Mouse (Mus musculus) intestine, embryonic 16.5 days (tissue): ENCODE results near the gene Fancg. TPM values are rescaled to one million over a fixed set of nuclear protein-coding genes. Genes with fewer than 3 reads are reported as not detected.

Source experiments
- ATAC-seq: fragments of 200-750 bp; cut with Nextera tagmentation; 2 replicates; pipeline ENCODE4 v1.8.0; 2017; ENCODE audit warnings: moderate TSS enrichment, moderate library complexity
- H3K27ac ChIP-seq: fragments of 300-500 bp; sonication (generic); 2 replicates; pipeline ENCODE4 v1.5.1; 2014; ENCODE audit warnings: mild to moderate bottlenecking, low read length
- H3K27me3 ChIP-seq: fragments of 300-500 bp; sonication (generic); replicated peaks from 2 replicates; pipeline ENCODE4 v1.6.1; 2014; ENCODE audit warnings: low read length, control low read depth, mixed read lengths; ENCODE audit not compliant: control insufficient read depth, insufficient read depth
- H3K36me3 ChIP-seq: fragments of 300-500 bp; sonication (generic); 2 replicates; pipeline ENCODE4 v1.6.1; 2014; ENCODE audit warnings: low read length, control low read depth; ENCODE audit not compliant: control insufficient read depth, insufficient read depth
- H3K4me1 ChIP-seq: fragments of 300-500 bp; sonication (generic); 2 replicates; pipeline ENCODE4 v1.6.1; 2014; ENCODE audit warnings: low read length, control low read depth, mixed read lengths; ENCODE audit not compliant: control insufficient read depth, insufficient read depth
- H3K4me2 ChIP-seq: fragments of 300-500 bp; sonication (generic); 2 replicates; pipeline ENCODE4 v1.6.1; 2014; ENCODE audit warnings: low read depth, low read length, control low read depth
- H3K4me3 ChIP-seq: fragments of 300-500 bp; sonication (generic); 2 replicates; pipeline ENCODE4 v1.5.1; 2014; ENCODE audit warnings: mild to moderate bottlenecking, low read length
- H3K9ac ChIP-seq: fragments of 300-500 bp; sonication (generic); 2 replicates; pipeline ENCODE4 v1.6.1; 2014; ENCODE audit warnings: low read depth, low read length
- H3K9me3 ChIP-seq: fragments of 300-500 bp; sonication (generic); 2 replicates; pipeline ENCODE4 v1.6.1; 2016; ENCODE audit warnings: low read length, control low read depth; ENCODE audit not compliant: control insufficient read depth
- whole genome bisulfite sequencing: fragments of 180-500 bp; shearing (Covaris S2); extraction: QIAGEN DNeasy Blood & Tissue Kit; methylation state at CpG from one replicate; pipeline ENCODE4 v1.1.7; 2014; 5-methylcytosine and 5-hydroxymethylcytosine counted together
- polyA plus RNA-seq: library from polyadenylated mRNA; unstranded; fragments of >200 nt; fragmentation: Nextera tagmentation; extraction: Ambion mirVana; gene quantifications from 2 replicates; pipeline ENCODE4 v1.2.1, GENCODE M21; 2015

Gene Fancg
- polyA plus RNA-seq, 1 experiment from 2014 or later: 16.1 TPM

GRCm38 (mm10) chr4:43045659-43046302 is 35.5 kb upstream of the Fancg start, which contains the start of gene Fam214b:
Fam214b (minus strand) TSS chr4:43046220.
- peak within 1 kb of the TSS; percentile 66 for H3K4me3 ChIP-seq
- peaks cover 24% of the 10 kb centered on the region for H3K4me1 ChIP-seq
- H3K4me2 ChIP-seq: peak within 1 kb of the TSS; percentile 93
- H3K9ac ChIP-seq: peak within 1 kb of the TSS; percentile 67
- peak; percentile 95 for ATAC-seq
- H3K36me3 ChIP-seq: no peaks in the 10 kb centered on the region
- no peaks in the 10 kb centered on the region for H3K27me3 ChIP-seq
- WGBS: under 1% methylated on average over 33 of the region's 33 CpGs
- peak within 1 kb of the TSS; percentile 37 for H3K27ac ChIP-seq
- H3K9me3 ChIP-seq: no peaks in the 10 kb centered on the region

DNA sequence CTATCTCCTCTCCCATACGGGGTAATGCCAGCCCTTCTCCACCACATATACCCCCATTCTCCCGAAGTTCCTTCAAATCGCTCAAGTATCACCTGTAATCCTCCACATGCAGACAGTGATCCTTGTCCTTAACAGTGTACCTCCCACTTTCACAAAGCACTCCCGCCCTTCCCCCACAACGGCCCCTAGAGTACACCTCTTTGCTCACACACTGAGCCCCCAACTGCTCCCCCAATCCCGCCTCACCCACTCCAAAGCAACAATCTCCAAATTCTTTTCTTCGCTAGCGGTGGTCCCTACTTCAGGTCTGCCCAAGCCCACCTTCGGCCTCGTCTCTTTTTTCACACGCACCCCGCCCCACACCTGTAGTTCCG is 35.0 kb upstream of the Fancg start:
- peak overlapping the region; percentile 27 for H3K27ac ChIP-seq
- ATAC-seq: peak; percentile 15

DNA sequence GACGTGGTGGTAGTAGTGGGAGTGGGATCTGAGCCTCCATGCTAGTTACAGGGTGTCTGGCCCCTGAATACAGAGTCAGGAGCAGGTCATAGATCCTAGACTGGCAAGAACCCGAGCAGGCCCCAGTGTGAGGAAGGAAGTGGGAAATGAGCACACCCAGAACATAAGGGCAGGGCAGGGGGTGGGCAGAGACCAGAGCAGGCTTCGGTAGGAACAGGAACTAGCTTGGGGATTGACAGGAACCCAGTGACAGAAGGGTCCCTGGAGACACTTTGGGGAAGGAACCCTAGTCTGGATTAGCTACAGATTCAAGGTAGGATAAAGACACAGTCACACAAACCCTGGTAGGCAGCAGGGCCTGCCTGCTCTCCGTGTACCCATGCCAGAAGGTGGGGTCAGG is 34.4 kb upstream of the Fancg start:
- H3K27me3 ChIP-seq: no peaks in the 10 kb centered on the region
- H3K36me3 ChIP-seq: no peaks in the 10 kb centered on the region
- H3K4me3 ChIP-seq: peak overlapping the region; percentile 66
- H3K9ac ChIP-seq: no peak overlapping the region
- peak overlapping the region; percentile 38 for H3K27ac ChIP-seq
- no peaks in the 10 kb centered on the region for H3K9me3 ChIP-seq
- H3K4me2 ChIP-seq: peak overlapping the region; percentile 93
- WGBS: 23% methylated on average over 4 of the region's 4 CpGs
- peaks cover 27% of the 10 kb centered on the region for H3K4me1 ChIP-seq
- ATAC-seq: no peak

More for the DNA sequence above, 35.0 kb upstream of the Fancg start:
- Histone ChIP-seq H3K27me3 (no peaks in the 10 kb centered on the region), H3K36me3 (no peaks in the 10 kb centered on the region), H3K4me2 (peak overlapping the region; percentile 93), H3K9me3 (no peaks in the 10 kb centered on the region), H3K4me1 (peaks cover 27% of the 10 kb centered on the region), H3K9ac (peak overlapping the region; percentile 67), H3K4me3 (peak overlapping the region; percentile 66)
- 6% methylated on average over 13 of the region's 13 CpGs for WGBS

GRCm38 (mm10) chr4:43043644-43044357 is 33.5 kb upstream of the Fancg start:
- Histone ChIP-seq H3K9ac (no peak overlapping the region), H3K9me3 (no peaks in the 10 kb centered on the region), H3K27me3 (no peaks in the 10 kb centered on the region), H3K4me2 (peak overlapping the region; percentile 93), H3K27ac (peak overlapping the region; percentile 38), H3K4me1 (peaks cover 36% of the 10 kb centered on the region), H3K36me3 (no peaks in the 10 kb centered on the region), H3K4me3 (no peak overlapping the region)
- WGBS: 20% methylated on average over 7 of the region's 7 CpGs
- 0 out of 2 replicates have a peak, but pooled peaks have one; percentile 12 for ATAC-seq

GRCm38 (mm10) chr4:43040881-43041547 is 30.7 kb upstream of the Fancg start:
- Histone ChIP-seq H3K9me3 (no peaks in the 10 kb centered on the region), H3K27ac (no peak overlapping the region), H3K36me3 (0 out of 2 replicates have a peak, but pooled peaks cover 3% of the 10 kb centered on the region), H3K4me1 (peaks cover 37% of the 10 kb centered on the region), H3K4me2 (no peak overlapping the region), H3K9ac (no peak overlapping the region), H3K27me3 (no peaks in the 10 kb centered on the region), H3K4me3 (no peak overlapping the region)
- no peak for ATAC-seq
- 67% methylated on average over 9 of the region's 9 CpGs for WGBS

GRCm38 (mm10) chr4:43040114-43040572 is 29.8 kb upstream of the Fancg start:
- 0 out of 2 replicates have a peak, but pooled peaks cover 3% of the 10 kb centered on the region for H3K36me3 ChIP-seq
- under 1% methylated on average over 24 of the region's 25 CpGs for WGBS
- peaks cover 34% of the 10 kb centered on the region for H3K4me1 ChIP-seq
- peak overlapping the region; percentile 53; the same call in 1 of the 2 replicates for H3K27ac ChIP-seq
- peak overlapping the region; percentile 71 for H3K4me3 ChIP-seq
- peak; percentile 98 for ATAC-seq
- no peaks in the 10 kb centered on the region for H3K27me3 ChIP-seq
- no peaks in the 10 kb centered on the region for H3K9me3 ChIP-seq
- H3K4me2 ChIP-seq: peak overlapping the region; percentile 84
- peak overlapping the region; percentile 75 for H3K9ac ChIP-seq

- 5% methylated on average over 11 of the region's 11 CpGs for WGBS
- H3K4me3 ChIP-seq: peak overlapping the region; percentile 71
- no peak; the same call in 1 of the 2 replicates for ATAC-seq
Measured at GRCm38 (mm10) chr4:43039609-43040008, 29.3 kb upstream of the Fancg start.

GRCm38 (mm10) chr4:43038567-43039495 is 28.5 kb upstream of the Fancg start:
- no peak overlapping the region for H3K27ac ChIP-seq
- peak overlapping the region; percentile 84 for H3K4me2 ChIP-seq
- no peaks in the 10 kb centered on the region for H3K27me3 ChIP-seq
- WGBS: 49% methylated on average over 15 of the region's 15 CpGs
- peak overlapping the region; percentile 71 for H3K4me3 ChIP-seq
- no peak for ATAC-seq
- H3K4me1 ChIP-seq: peaks cover 21% of the 10 kb centered on the region
- H3K9me3 ChIP-seq: no peaks in the 10 kb centered on the region
- H3K9ac ChIP-seq: peak overlapping the region; percentile 75; the same call in 1 of the 2 replicates
- 0 out of 2 replicates have a peak, but pooled peaks cover 3% of the 10 kb centered on the region for H3K36me3 ChIP-seq

More at GRCm38 (mm10) chr4:43039609-43040008, 29.3 kb upstream of the Fancg start:
- Histone ChIP-seq H3K4me1 (peaks cover 29% of the 10 kb centered on the region), H3K36me3 (0 out of 2 replicates have a peak, but pooled peaks cover 3% of the 10 kb centered on the region), H3K9ac (peak overlapping the region; percentile 75), H3K27me3 (no peaks in the 10 kb centered on the region), H3K27ac (peak overlapping the region; percentile 53; the same call in 1 of the 2 replicates), H3K9me3 (no peaks in the 10 kb centered on the region), H3K4me2 (peak overlapping the region; percentile 84)
